Mouse (Mus musculus) kidney, adult 2 months (tissue): Measurements from ENCODE around the gene Xkr7. TPM values are rescaled to one million over a fixed set of nuclear protein-coding genes. Genes with fewer than 3 reads are reported as not detected.

Experiments used
- DNase-seq: peaks from one replicate; pipeline ENCODE4 v3.0.0; 2021
- H3K27ac ChIP-seq: fragments of 200-500 bp; 2 replicates; pipeline ENCODE4 v1.5.1; 2012; ENCODE audit warnings: low read depth, low read length, control low read depth, inconsistent platforms; ENCODE audit not compliant: insufficient read depth
- H3K27me3 ChIP-seq: fragments of 200-500 bp; replicated peaks from 2 replicates; pipeline ENCODE4 v1.6.1; 2012; ENCODE audit warnings: mild to moderate bottlenecking, moderate library complexity, low read length, inconsistent platforms; ENCODE audit not compliant: control insufficient read depth, insufficient read depth
- H3K36me3 ChIP-seq: fragments of 200-500 bp; 2 replicates; pipeline ENCODE4 v1.6.1; 2012; ENCODE audit warnings: mild to moderate bottlenecking, moderate library complexity, low read length, inconsistent platforms; ENCODE audit not compliant: control insufficient read depth, insufficient read depth
- H3K4me1 ChIP-seq: fragments of 200-500 bp; 2 replicates; pipeline ENCODE4 v1.6.1; 2011; ENCODE audit warnings: low read length; ENCODE audit not compliant: control insufficient read depth, insufficient read depth
- H3K4me3 ChIP-seq: fragments of 200-500 bp; 2 replicates; pipeline ENCODE4 v1.5.1; 2011; ENCODE audit warnings: mild to moderate bottlenecking, low read depth, low read length, control low read depth; ENCODE audit not compliant: insufficient read depth
- CTCF ChIP-seq: fragments of 200-500 bp; conservative IDR thresholded peaks from 2 replicates; pipeline ENCODE4 v1.5.1; 2011; ENCODE audit warnings: low read depth, mild to moderate bottlenecking, control low read depth, low read length, moderate library complexity, mixed read lengths; ENCODE audit not compliant: insufficient read depth, insufficient read length
- POLR2A ChIP-seq: fragments of 200-500 bp; IDR thresholded peaks from one replicate; pipeline ENCODE4 v1.6.1; 2011; ENCODE audit warnings: low read depth, low read length, control low read depth
- WGBS: fragments of 180-500 bp; shearing (Covaris S2); methylation state at CpG from one replicate; pipeline ENCODE4 v1.1.7; 2018; 5-methylcytosine and 5-hydroxymethylcytosine counted together
- polyA plus RNA-seq: library from polyadenylated mRNA; depleted of rRNA; stranded (reverse); fragments of >200 nt; gene quantifications from 2 replicates; pipeline ENCODE4 v1.2.3, GENCODE M21; 2012; rRNA removed

Gene Xkr7
- polyA plus RNA-seq, result not detected in 2 replicates

DNA sequence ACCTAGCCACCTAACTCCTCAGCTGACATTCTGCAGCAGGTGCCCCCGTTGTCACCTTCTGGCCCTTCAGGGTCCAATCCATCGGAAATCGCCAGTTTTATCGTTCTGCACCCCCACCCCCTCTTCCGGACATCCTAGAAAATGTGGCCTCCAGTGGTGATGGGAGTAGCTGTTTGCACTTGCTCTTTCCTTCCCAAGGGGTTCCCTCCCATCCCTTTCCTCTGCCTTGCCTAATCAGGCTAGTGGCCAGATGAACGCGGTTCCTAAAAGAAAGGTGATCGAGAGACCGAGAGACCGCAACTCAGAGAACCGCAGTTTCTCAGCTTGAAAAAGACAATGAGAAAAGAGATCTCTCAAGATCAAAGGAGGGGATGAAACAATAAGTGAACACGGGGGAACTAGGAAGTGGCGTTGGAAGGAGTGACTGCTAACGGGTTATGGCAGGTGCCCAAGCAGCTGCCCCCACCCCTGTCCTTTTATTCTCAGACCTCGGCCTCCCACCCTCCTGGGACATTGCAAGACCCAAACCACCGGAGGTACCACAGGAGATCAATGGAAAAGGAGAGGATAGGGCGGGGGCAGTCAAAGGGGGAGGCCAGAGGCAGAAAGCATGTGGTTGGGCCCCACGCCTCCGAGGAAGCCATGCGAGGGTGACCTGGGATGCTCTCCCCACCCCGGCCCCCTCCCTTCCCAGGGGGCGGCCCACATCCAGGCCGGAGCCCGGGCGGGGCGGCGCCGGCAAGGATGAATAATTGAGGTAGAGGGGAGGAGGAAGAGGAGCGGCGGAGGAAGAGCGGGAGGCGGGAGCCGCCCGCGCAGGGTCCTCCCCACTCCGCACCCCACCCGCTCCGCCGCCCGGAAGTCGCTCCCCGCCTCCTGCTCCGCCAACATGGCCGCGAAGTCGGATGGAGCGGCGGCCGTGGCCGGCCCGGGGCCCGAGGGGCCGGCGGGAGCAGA lies at the start of gene Xkr7:
Gene Xkr7, plus strand, starts transcription at position 727 of the 957 bp plus-strand sequence.
- 3% methylated on average over 54 of the region's 54 CpGs for WGBS
- no peaks in the 10 kb centered on the region for H3K4me1 ChIP-seq
- DNase-seq, result no peak

DNA sequence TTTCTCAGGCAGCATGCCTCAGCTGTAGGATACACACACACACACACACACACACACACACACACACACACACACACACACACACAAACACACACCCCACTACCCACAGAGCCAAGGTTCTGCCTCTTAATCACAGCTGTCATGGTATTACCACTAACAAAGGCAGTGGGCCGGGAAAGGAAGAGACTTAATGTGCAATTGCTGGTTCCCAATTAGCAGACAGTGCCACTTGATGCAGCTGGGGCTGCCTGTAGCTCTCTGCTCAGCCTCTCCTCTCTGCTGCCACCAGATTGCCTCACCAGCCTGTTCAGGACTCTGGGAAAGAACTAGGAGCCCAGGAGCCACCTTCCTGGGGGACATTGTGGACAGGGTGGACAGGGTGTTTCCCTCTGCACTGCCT lies 46.1 kb upstream of the Xkr7 start:
- WGBS, result 41% methylated on average over 1 of the region's 1 CpGs
- no peak for TF ChIP-seq CTCF
- no peak for TF ChIP-seq POLR2A

More for the DNA sequence above, at the start of gene Xkr7:
- no peak for TF ChIP-seq POLR2A
- no peak for TF ChIP-seq CTCF
- H3K27ac ChIP-seq, result no peak within 1 kb of the TSS
- no peaks in the 10 kb centered on the region for H3K36me3 ChIP-seq
- no peaks in the 10 kb centered on the region for H3K27me3 ChIP-seq
- H3K4me3 ChIP-seq, result no peak within 1 kb of the TSS

DNA sequence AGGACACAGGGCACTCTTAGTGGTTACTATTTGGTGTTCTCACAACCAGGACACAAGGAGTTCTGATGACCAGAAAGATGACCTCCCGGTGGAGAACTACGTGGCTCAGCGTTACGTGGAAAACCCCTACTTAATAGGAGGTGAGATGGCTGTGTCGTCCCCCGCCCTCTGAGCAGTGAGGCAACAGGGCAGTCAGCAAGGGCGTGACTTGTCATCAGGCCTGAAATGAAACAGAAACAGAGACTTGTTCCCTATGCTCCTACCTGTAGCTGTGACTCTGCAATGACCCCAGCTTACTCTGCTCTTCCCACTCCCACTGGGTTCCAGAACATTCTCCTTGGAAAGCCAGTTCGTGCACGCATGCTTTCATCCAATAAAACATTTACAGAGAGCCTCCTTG lies 40.1 kb upstream of the Xkr7 start:
- no peaks in the 10 kb centered on the region for H3K27me3 ChIP-seq
- H3K4me1 ChIP-seq, result no peaks in the 10 kb centered on the region; the same call in 1 of the 2 replicates
- 65% methylated on average over 9 of the region's 9 CpGs for WGBS
- H3K36me3 ChIP-seq, result no peaks in the 10 kb centered on the region
- no peak for TF ChIP-seq POLR2A
- no peak for TF ChIP-seq CTCF
- DNase-seq, result peak; percentile 54
- H3K4me3 ChIP-seq, result no peak overlapping the region
- no peak overlapping the region for H3K27ac ChIP-seq

More for the DNA sequence above, 46.1 kb upstream of the Xkr7 start:
- Histone ChIP-seq H3K4me3 (no peak overlapping the region), H3K4me1 (no peaks in the 10 kb centered on the region), H3K36me3 (no peaks in the 10 kb centered on the region), H3K27me3 (no peaks in the 10 kb centered on the region), H3K27ac (no peak overlapping the region)
- no peak for DNase-seq

DNA sequence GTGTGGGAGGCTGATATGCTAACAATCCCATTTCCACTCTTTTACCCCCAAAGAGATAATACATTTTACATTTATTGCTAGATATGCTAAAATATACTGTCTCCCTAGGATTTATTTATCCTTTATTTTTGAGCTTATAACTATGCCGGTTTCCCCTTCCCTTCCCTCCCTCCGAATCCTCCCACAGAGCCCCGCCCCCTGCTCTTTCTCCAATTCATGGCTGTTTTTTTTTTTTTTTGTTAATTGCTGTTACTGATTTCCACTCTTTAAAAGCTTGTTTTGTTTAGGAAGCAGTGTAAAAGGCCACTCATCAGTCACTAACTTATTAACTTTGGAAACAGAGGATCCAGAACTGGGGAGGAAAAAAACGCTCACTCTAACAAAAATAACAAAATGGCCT lies 34.6 kb upstream of the Xkr7 start:
- Histone ChIP-seq H3K4me1 (no peaks in the 10 kb centered on the region; the same call in 1 of the 2 replicates), H3K4me3 (no peak overlapping the region), H3K36me3 (no peaks in the 10 kb centered on the region), H3K27me3 (no peaks in the 10 kb centered on the region), H3K27ac (no peak overlapping the region)
- 24% methylated on average over 4 of the region's 4 CpGs for WGBS
- DNase-seq, result peak; percentile 31
- TF ChIP-seq CTCF (no peak), POLR2A (no peak)

DNA sequence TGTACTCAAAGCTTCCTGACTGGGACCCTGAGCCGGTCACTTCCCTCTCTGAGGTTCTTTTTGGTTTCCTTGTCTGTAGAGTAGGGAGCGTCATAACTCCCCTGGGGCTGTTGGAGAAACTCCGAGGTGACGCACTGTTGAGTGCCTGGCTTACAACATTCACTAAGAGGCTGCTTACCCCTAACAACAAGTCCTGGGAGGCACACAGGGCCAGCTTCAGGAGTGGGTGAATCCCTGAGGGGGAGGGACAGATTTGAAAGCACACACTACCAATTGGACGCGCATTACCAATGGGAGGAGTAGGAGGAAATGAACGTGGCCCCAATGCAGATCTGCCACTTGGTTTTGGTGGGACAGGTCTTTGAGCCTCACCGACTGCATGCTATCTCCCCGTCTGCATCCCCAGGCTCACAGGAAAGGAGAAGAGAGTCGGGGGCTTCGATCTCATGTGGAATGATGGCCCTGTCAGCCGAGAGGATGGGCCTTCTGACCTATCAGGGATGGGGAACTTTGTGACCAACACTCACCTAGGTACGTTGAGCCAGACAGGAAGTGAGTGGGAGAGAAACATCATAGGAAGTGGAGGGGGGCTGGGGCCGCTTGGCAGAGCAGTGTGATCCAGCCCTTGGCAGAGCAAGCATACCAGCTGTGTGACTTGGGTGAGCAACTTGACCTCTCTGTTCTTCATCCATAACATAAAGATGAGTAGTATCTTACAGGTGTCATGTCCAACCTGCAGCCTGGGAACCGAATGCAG lies 29.0 kb upstream of the Xkr7 start:
- H3K4me3 ChIP-seq, result no peak overlapping the region
- TF ChIP-seq CTCF, result no peak
- no peak for TF ChIP-seq POLR2A
- no peaks in the 10 kb centered on the region for H3K4me1 ChIP-seq
- no peak overlapping the region for H3K27ac ChIP-seq
- no peak for DNase-seq
- H3K27me3 ChIP-seq, result no peaks in the 10 kb centered on the region
- 71% methylated on average over 15 of the region's 15 CpGs for WGBS
- H3K36me3 ChIP-seq, result no peaks in the 10 kb centered on the region

DNA sequence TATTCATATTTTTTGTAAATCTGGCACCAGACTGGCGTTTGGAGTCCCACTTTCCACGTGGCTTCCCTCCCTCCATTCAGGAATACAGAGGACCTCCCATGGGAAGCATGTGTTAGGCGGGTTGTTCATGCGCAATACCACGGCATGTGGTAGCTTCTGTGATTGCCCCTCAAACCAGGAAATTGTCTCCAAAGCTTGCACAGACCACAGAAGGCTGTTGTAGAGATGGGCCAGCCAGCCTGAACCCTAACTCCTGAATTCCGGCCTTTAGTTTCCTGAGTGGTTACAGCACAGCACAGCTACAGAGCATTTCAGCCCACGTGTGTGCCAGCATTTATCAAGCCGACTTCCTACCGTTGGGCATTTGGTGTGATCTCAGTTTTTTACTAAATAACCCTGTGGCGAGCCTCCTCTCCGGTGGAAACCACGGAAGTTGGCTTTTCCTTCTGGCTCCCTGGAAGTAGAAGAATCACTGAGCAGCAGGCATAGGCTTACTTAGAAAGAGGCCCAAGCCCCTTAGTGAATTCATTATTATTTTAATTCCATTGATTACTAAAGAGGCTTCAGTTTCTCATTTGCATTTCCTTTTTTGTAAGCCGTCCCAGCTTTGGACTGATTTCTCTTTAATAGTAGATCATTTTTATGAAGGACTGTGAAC lies 27.8 kb upstream of the Xkr7 start:
- no peak for TF ChIP-seq POLR2A
- TF ChIP-seq CTCF, result no peak
- no peak overlapping the region for H3K4me3 ChIP-seq
- no peaks in the 10 kb centered on the region for H3K36me3 ChIP-seq
- H3K27ac ChIP-seq, result no peak overlapping the region
- 67% methylated on average over 13 of the region's 13 CpGs for WGBS
- no peak for DNase-seq
- no peaks in the 10 kb centered on the region for H3K4me1 ChIP-seq
- no peaks in the 10 kb centered on the region for H3K27me3 ChIP-seq
